Mouse (Mus musculus) embryonic facial prominence, embryonic 13.5 days (tissue): ENCODE results near the gene Ece1. TPM values are rescaled to one million over a fixed set of nuclear protein-coding genes. Genes with fewer than 3 reads are reported as not detected.

ENCODE experiments used
- ATAC-seq: fragments of 200-750 bp; cut with Nextera tagmentation; 2 replicates; pipeline ENCODE4 v1.8.0; 2017; ENCODE audit warnings: low read depth; ENCODE audit not compliant: insufficient number of reproducible peaks, insufficient read depth, low FRiP score, low TSS enrichment
- H3K27ac ChIP-seq: fragments of 300-500 bp; sonication (generic); 2 replicates; pipeline ENCODE4 v1.5.1; 2015; ENCODE audit warnings: moderate library complexity, mild to moderate bottlenecking, inconsistent platforms
- H3K27me3 ChIP-seq: fragments of 300-500 bp; sonication (generic); 2 replicates; pipeline ENCODE4 v1.6.1; 2015; ENCODE audit warnings: mild to moderate bottlenecking, inconsistent platforms
- H3K36me3 ChIP-seq: fragments of 300-500 bp; sonication (generic); 2 replicates; pipeline ENCODE4 v1.6.1; 2015; ENCODE audit warnings: mild to moderate bottlenecking, inconsistent platforms
- H3K4me1 ChIP-seq: fragments of 300-500 bp; sonication (generic); 2 replicates; pipeline ENCODE4 v1.6.1; 2015; ENCODE audit warnings: inconsistent platforms
- H3K4me2 ChIP-seq: fragments of 300-500 bp; sonication (generic); 2 replicates; pipeline ENCODE4 v1.6.1; 2015; ENCODE audit warnings: moderate library complexity, mild to moderate bottlenecking, inconsistent platforms
- H3K4me3 ChIP-seq: fragments of 300-500 bp; sonication (generic); 2 replicates; pipeline ENCODE4 v1.5.1; 2015; ENCODE audit warnings: mild to moderate bottlenecking, inconsistent platforms
- H3K9ac ChIP-seq: fragments of 300-500 bp; sonication (generic); 2 replicates; pipeline ENCODE4 v1.6.1; 2015; ENCODE audit warnings: mild to moderate bottlenecking, inconsistent platforms
- H3K9me3 ChIP-seq: fragments of 300-500 bp; sonication (generic); 2 replicates; pipeline ENCODE4 v1.6.1; 2016; ENCODE audit warnings: inconsistent platforms
- WGBS: fragments of 180-500 bp; shearing (Covaris S2); methylation state at CpG from one replicate; pipeline ENCODE4 v1.1.7; 2015; ENCODE audit warnings: mixed read lengths; 5-methylcytosine and 5-hydroxymethylcytosine counted together
- polyA plus RNA-seq: library from polyadenylated mRNA; unstranded; fragments of >200 nt; fragmentation: Nextera tagmentation; extraction: Ambion mirVana; gene quantifications from 2 replicates; pipeline ENCODE4 v1.2.1, GENCODE M21; 2015

The Ece1 gene
- polyA plus RNA-seq, 1 experiment from 2014 or later: 49.9 TPM

DNA sequence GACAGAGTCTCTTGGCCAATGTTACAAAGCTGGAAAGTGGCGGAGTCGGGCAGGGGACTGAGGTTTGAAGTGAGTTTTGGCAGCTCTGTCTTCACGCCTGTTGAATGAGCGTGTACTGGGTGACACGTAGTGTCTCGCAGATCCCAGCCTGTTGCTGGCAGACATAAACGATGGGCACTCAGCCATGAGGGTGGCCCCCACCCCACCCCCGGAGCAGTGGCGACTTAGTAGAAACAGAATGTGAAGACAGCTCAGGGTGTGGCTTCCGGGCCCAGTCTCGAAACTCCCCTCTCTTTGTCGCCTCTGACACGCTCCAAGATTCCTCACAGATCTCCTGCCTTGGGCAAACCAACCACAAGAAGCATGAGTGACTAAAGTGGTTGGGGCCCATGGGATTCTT lies 45.9 kb downstream of the Ece1 start:
- Histone ChIP-seq H3K4me1 (peaks cover 24% of the 10 kb centered on the region), H3K27ac (peak overlapping the region; percentile 56), H3K36me3 (peaks cover 4% of the 10 kb centered on the region; the same call in 1 of the 2 replicates), H3K9me3 (no peaks in the 10 kb centered on the region), H3K9ac (no peak overlapping the region), H3K4me2 (no peak overlapping the region), H3K27me3 (no peaks in the 10 kb centered on the region), H3K4me3 (no peak overlapping the region)
- WGBS: 45% methylated on average over 13 of the region's 13 CpGs
- ATAC-seq: no peak

DNA sequence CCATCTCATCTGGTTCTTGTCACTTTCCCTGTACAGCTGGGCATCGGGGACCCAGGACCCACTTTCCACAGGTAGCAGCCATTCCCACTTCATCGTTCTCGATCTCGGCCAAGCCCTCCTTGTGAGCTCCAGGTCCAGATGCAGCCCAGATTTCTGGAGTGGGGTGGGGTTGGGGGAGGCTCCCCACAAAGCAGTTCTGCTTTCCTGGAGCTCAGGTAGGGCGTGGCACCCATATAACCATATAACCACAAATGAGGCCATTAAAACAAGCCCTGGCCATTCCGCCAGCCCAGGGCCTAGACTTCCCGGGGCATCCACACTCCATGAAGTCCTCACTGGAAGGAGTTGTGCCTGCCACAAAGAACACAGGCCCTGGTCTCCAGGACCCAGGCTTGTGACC lies 46.5 kb downstream of the Ece1 start:
- no peak overlapping the region for H3K4me3 ChIP-seq
- no peaks in the 10 kb centered on the region for H3K27me3 ChIP-seq
- H3K36me3 ChIP-seq: peaks cover 4% of the 10 kb centered on the region; the same call in 1 of the 2 replicates
- no peak for ATAC-seq
- H3K4me1 ChIP-seq: peaks cover 29% of the 10 kb centered on the region
- WGBS: 81% methylated on average over 7 of the region's 7 CpGs
- peak overlapping the region; percentile 56 for H3K27ac ChIP-seq
- H3K4me2 ChIP-seq: no peak overlapping the region
- H3K9me3 ChIP-seq: no peaks in the 10 kb centered on the region
- H3K9ac ChIP-seq: no peak overlapping the region

DNA sequence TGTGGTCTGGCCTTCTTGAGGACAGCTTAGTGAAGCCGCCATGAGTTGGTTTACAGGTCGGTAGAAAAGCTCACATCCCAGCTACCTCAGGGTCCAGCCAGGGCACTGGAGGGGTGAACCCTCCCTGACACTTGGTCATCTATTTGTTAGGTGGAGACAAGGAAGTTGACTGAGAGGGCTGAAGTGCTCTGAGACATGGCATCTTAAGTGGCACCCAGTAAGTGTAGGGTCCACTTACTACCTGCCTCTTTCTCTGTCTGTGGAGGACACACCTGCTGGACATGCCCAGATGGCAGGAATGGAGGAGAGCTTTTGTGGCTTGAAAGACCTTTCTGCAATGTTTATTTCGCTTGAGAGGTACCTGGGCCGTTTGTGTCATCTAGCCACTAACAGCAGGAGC lies 46.9 kb downstream of the Ece1 start:
- no peaks in the 10 kb centered on the region for H3K27me3 ChIP-seq
- peaks cover 33% of the 10 kb centered on the region for H3K4me1 ChIP-seq
- H3K36me3 ChIP-seq: peaks cover 4% of the 10 kb centered on the region; the same call in 1 of the 2 replicates
- no peak for ATAC-seq
- H3K27ac ChIP-seq: peak overlapping the region; percentile 56
- H3K9ac ChIP-seq: no peak overlapping the region
- no peak overlapping the region for H3K4me2 ChIP-seq
- no peaks in the 10 kb centered on the region for H3K9me3 ChIP-seq
- H3K4me3 ChIP-seq: no peak overlapping the region
- WGBS: 86% methylated on average over 4 of the region's 4 CpGs

DNA sequence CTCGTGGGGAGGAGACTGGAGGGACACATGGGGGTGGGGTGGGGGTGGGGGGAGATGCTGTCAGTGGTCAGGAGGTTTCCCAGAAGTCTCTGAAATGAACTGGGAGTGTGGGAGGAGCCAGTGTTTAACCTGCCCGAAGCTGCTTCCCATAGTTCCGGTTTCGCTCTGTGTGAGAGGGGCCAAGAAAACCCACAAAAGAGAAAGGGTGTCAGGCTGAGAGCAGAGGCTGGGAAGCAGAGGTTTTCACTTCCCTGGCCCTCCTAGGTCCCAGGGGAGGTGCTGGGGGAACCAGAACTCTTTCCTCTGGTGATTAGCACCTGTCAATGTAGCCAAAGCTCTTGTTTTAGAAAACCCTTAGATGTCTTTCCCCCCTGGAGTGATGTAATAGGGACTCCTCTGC lies 47.4 kb downstream of the Ece1 start:
- Histone ChIP-seq H3K9me3 (no peaks in the 10 kb centered on the region), H3K9ac (no peak overlapping the region), H3K4me1 (peaks cover 39% of the 10 kb centered on the region), H3K4me2 (no peak overlapping the region), H3K4me3 (no peak overlapping the region), H3K27me3 (no peaks in the 10 kb centered on the region), H3K27ac (no peak overlapping the region), H3K36me3 (peaks cover 4% of the 10 kb centered on the region; the same call in 1 of the 2 replicates)
- WGBS: 41% methylated on average over 4 of the region's 4 CpGs
- ATAC-seq: no peak

DNA sequence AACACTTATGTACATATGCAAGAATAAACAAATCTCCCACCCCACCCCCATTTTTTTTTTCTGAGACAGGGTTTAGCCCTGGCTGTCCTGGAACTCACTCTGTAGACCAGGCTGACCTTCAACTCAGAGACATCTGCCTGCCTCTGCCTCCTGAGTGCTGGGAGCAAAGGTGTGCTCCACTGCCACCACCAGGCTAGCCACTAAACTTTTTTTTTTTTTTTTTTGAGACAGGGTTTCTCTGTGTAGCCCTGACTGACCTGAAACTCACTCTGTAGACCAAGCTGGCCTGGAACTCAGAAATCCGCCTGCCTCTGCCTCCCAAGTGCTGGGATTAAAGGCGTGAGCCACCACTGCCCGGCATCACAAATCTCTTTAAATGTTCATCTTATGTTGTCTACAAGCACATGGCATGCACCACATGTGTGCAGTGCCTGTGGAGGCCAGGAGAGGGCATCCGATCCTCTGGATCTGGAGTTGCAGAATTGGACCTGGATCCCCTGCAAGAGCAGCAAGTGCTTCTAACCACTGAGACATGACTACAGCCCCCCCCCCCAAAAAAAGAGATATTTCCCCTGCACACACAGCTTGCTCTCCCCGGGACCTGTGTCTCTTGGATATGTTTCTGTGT lies 48.5 kb downstream of the Ece1 start:
- Histone ChIP-seq H3K4me1 (peaks cover 48% of the 10 kb centered on the region), H3K36me3 (peaks cover 4% of the 10 kb centered on the region; the same call in 1 of the 2 replicates), H3K9me3 (no peaks in the 10 kb centered on the region), H3K4me3 (no peak overlapping the region), H3K4me2 (no peak overlapping the region), H3K9ac (no peak overlapping the region), H3K27me3 (no peaks in the 10 kb centered on the region), H3K27ac (no peak overlapping the region)
- no peak for ATAC-seq
- 93% methylated on average over 5 of the region's 5 CpGs for WGBS

DNA sequence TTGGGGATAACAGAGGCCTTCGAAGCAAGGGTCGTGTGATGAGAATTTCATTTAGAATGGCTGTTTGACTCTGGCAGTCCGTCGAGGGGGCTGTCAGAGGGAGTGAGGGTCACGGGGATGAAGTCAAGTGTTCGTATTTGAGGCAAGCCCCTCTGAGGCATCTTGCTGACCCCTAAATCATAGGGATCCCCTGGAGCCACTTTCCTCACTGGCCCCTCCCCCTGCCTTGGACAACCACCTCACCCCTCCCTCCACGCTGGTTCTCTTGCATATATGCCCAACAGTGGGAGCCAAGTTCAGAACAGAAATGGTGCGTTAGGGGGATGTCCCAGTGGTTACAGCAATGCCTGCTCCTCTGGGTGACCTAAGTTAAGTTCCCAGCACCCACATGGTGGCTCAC lies 49.6 kb downstream of the Ece1 start:
- no peak overlapping the region for H3K4me3 ChIP-seq
- ATAC-seq: no peak
- no peak overlapping the region for H3K27ac ChIP-seq
- H3K4me2 ChIP-seq: no peak overlapping the region
- peaks cover 48% of the 10 kb centered on the region for H3K4me1 ChIP-seq
- 84% methylated on average over 8 of the region's 8 CpGs for WGBS
- peaks cover 4% of the 10 kb centered on the region; the same call in 1 of the 2 replicates for H3K36me3 ChIP-seq
- H3K9ac ChIP-seq: no peak overlapping the region
- no peaks in the 10 kb centered on the region for H3K9me3 ChIP-seq
- no peaks in the 10 kb centered on the region for H3K27me3 ChIP-seq

DNA sequence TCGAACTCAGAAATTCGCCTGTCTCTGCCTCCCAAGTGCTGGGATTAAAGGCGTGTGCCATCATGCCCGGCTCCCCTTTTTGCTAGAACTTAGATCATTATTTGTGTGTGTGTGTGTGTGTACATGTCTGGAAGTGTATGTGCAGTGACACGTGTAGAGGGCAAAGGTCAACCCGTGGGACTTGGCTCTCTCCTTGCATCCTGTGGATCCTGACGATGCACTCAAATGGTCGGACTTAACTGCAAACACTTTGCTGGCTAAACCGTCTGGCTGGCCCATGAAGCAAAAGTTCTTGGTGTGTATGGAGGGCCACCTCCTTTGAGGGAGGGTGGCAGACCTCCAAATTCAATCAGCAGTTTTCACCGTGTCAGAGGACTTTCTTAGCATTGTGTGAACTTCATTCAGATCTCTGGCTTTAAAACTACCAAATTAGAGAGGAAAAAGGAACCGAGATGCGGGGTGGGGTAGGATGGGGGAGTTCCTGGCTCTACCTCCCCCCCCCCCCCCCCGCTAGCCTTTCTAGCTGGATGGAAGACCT lies 50.8 kb downstream of the Ece1 start:
- 50% methylated on average over 13 of the region's 13 CpGs for WGBS
- peaks cover 55% of the 10 kb centered on the region for H3K4me1 ChIP-seq
- H3K36me3 ChIP-seq: peaks cover 4% of the 10 kb centered on the region; the same call in 1 of the 2 replicates
- H3K9me3 ChIP-seq: no peaks in the 10 kb centered on the region
- no peaks in the 10 kb centered on the region for H3K27me3 ChIP-seq
- no peak for ATAC-seq
- peak overlapping the region; percentile 95 for H3K4me2 ChIP-seq
- H3K4me3 ChIP-seq: peak overlapping the region; percentile 61
- peak overlapping the region; percentile 76 for H3K9ac ChIP-seq
- H3K27ac ChIP-seq: peak overlapping the region; percentile 33

DNA sequence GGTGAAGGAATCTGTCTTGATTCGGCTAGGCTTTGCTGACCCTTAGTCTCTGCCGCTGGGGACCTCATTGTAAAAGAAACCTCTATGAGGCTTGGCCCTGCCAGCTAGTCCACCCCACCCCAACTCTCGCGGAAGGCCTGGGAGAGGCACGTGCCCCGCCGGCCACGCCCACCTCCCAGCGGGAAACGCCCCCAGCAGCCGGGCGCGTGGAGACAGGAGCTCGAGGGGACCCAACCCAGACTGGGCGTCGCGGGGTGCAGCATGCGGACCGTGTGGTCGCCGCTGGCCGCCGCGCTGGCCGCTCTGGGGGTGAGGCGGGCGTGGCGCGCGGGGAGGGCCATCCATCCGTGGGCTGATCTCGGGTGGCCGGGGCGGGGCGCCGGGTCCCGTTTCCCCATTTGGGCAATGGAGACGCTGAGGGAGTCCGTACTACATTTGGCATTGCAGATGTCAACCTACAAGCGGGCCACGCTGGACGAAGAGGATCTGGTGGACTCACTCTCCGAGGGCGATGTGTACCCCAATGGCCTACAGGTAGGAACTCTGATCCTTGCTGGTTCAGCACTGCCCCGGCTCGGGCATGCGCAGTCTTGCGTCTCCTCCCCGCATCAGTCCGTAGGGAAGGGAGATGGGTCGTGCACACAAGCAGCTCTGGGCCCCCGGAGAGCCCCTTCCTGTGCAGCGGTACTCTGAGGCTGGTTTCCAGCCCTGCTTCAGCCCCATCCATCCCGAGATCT lies 51.5 kb downstream of the Ece1 start:
- Histone ChIP-seq H3K9me3 (no peaks in the 10 kb centered on the region), H3K9ac (peak overlapping the region; percentile 76), H3K4me1 (peaks cover 55% of the 10 kb centered on the region), H3K4me2 (peak overlapping the region; percentile 95), H3K4me3 (peak overlapping the region; percentile 61), H3K27ac (peak overlapping the region; percentile 48), H3K27me3 (no peaks in the 10 kb centered on the region), H3K36me3 (peaks cover 4% of the 10 kb centered on the region; the same call in 1 of the 2 replicates)
- peak; percentile 69 for ATAC-seq
- under 1% methylated on average over 46 of the region's 54 CpGs for WGBS

DNA sequence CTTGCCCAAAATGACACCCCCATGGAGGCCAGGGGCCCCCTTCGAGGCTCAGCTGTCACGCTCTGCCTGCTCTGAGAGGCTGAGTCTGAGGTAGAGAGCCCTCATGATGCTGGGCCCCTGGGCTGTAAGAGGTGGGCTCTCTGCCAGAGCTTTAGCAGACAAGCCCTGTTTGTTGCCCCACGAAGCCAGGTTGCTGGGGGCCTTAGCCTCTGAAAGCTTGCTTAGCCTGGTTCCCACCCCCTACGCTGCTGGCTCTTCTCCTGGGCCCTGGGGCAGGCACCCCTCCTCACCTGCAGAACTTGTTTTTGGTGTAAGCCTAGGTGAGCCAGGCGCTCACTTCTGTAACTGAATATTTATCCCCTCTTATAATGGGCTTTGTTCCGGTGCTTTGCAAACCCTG lies 55.6 kb downstream of the Ece1 start:
- Histone ChIP-seq H3K27me3 (no peaks in the 10 kb centered on the region), H3K27ac (peak overlapping the region; percentile 89), H3K4me3 (no peak overlapping the region), H3K4me2 (peak overlapping the region; percentile 37), H3K4me1 (peaks cover 72% of the 10 kb centered on the region), H3K36me3 (peaks cover 28% of the 10 kb centered on the region), H3K9me3 (no peaks in the 10 kb centered on the region), H3K9ac (peak overlapping the region; percentile 55; the same call in 1 of the 2 replicates)
- 37% methylated on average over 6 of the region's 6 CpGs for WGBS
- ATAC-seq: peak; percentile 67

DNA sequence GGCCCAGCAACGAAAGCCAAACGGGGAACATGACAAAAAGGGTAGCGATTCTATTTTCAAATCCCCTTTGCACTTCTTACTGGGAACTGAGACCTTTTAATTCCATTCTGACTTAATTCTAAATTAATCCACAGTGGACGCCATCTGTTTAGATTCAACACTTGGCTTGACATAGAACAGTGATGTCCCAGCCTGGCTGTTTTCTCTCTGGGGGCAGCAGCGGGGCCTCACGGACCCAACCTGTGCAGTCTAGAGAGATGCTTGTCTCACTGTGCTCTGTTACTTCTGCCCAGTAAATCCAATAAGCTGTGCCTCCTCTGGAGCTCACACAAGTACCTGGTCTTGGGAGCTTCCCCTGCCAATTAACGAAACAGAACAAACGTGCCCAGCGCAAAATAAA lies 56.5 kb downstream of the Ece1 start:
- ATAC-seq: no peak
- Histone ChIP-seq H3K36me3 (peaks cover 38% of the 10 kb centered on the region), H3K27me3 (no peaks in the 10 kb centered on the region), H3K4me2 (0 out of 2 replicates have a peak overlapping the region, but pooled peaks have one; percentile 37), H3K4me3 (no peak overlapping the region), H3K9ac (peak overlapping the region; percentile 32; the same call in 1 of the 2 replicates), H3K9me3 (no peaks in the 10 kb centered on the region), H3K4me1 (peaks cover 63% of the 10 kb centered on the region), H3K27ac (peak overlapping the region; percentile 89)
- WGBS: 66% methylated on average over 9 of the region's 9 CpGs

DNA sequence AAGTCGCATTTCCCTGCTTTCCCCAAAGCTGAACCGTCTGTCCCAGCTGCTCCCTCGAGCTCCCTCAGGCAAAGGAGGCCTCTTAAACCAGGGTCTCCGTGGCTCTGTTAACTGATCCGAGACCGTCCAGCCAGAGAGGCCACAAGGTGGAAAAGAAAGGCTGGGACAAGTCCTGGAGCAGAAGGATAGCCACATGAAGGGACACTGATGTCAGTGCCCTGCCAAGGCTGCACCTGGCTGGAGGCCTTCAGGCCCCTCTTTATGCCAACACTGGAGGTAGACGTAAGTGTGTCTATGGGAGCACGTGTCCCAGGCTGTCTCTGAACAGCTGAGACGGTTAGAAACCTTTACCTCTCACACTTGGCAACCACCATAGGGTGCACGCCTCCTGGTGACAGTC lies 57.1 kb downstream of the Ece1 start:
- H3K27ac ChIP-seq: peak overlapping the region; percentile 89
- H3K27me3 ChIP-seq: no peaks in the 10 kb centered on the region
- H3K4me3 ChIP-seq: no peak overlapping the region
- no peak for ATAC-seq
- H3K9me3 ChIP-seq: no peaks in the 10 kb centered on the region
- H3K4me1 ChIP-seq: peaks cover 57% of the 10 kb centered on the region
- H3K36me3 ChIP-seq: peaks cover 43% of the 10 kb centered on the region
- H3K4me2 ChIP-seq: no peak overlapping the region
- WGBS: 49% methylated on average over 10 of the region's 10 CpGs
- H3K9ac ChIP-seq: peak overlapping the region; percentile 32; the same call in 1 of the 2 replicates
